In the genomic region with DNA sequence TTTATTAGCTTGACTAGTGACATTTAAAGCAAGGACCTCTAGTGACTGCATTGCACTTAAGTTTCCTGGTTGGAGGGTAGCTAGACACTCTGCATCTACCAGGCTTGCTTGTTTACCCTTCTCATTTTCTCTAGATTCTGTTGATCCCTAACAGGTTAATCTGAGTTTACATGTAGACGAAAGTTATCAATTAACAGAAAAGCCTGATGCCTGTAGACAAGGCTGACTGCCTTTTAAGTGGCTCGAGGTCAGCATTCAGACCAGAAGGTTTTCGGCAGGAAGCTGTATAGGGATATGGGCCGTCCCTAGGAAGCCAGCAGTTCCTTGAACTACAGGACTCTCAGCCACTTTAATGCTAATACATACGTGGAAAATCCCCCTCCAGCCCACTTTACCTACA, we compare ENCODE assay signal across 24 mouse cellular contexts. TPM values are rescaled to one million over a fixed set of nuclear protein-coding genes. Genes with fewer than 3 reads are reported as not detected.
DNase-seq lines count a peak whose midpoint lies in the region; ATAC-seq and TF ChIP-seq lines count a peak whose summit lies in the region.
"Had no signal": no experiment of that assay in that cellular context is flagged by ENCODE, and none has a peak within 500 bp of the region (broad histone marks: within the 10 kb centered on the region; RNA-seq: fewer than 3 reads in every experiment).

No protein-coding gene starts in this region.

- no peaks in the 10 kb centered on the region for H3K9me3 ChIP-seq in kidney, embryonic 14.5 days (ENCODE audit: control insufficient read depth, low read length)
- H3K9me3 ChIP-seq in midbrain, embryonic 11.5 days (ENCODE audit: control insufficient read depth, low read length): no peaks in the 10 kb centered on the region
- H3K9me3 ChIP-seq: embryonic facial prominence, embryonic 15.5 days; heart, embryonic 13.5 days; hindbrain, embryonic 12.5 days; limb, embryonic 12.5 days; midbrain, embryonic 13.5 days had no signal

- H3K27me3 ChIP-seq in kidney, embryonic 14.5 days (ENCODE audit: control insufficient read depth, insufficient read depth, low read length): no peaks in the 10 kb centered on the region
- no peaks in the 10 kb centered on the region for H3K27me3 ChIP-seq in midbrain, embryonic 11.5 days (ENCODE audit: control insufficient read depth, insufficient read depth, low read length)
- H3K27me3 ChIP-seq: embryonic facial prominence, embryonic 15.5 days; heart, embryonic 13.5 days; hindbrain, embryonic 12.5 days; limb, embryonic 12.5 days; midbrain, embryonic 13.5 days had no signal

- H3K4me1 ChIP-seq in brown adipose tissue, adult 24 weeks (ENCODE audit: control insufficient read depth, insufficient read depth, insufficient read length, low read length): peaks cover 10% of the 10 kb centered on the region
- no peaks in the 10 kb centered on the region for H3K4me1 ChIP-seq in kidney, embryonic 14.5 days (ENCODE audit: control insufficient read depth, insufficient read depth, low read length)
- no peaks in the 10 kb centered on the region for H3K4me1 ChIP-seq in midbrain, embryonic 11.5 days (ENCODE audit: control insufficient read depth, insufficient read depth, low read length)
- H3K4me1 ChIP-seq: embryonic facial prominence, embryonic 15.5 days; heart, embryonic 13.5 days; hindbrain, embryonic 12.5 days; limb, embryonic 12.5 days; midbrain, embryonic 13.5 days had no signal

- H3K36me3 ChIP-seq in kidney, embryonic 14.5 days (ENCODE audit: control insufficient read depth, insufficient read depth, low read length): no peaks in the 10 kb centered on the region
- no peaks in the 10 kb centered on the region for H3K36me3 ChIP-seq in midbrain, embryonic 11.5 days (ENCODE audit: control insufficient read depth, insufficient read depth, low read length)
- H3K36me3 ChIP-seq: embryonic facial prominence, embryonic 15.5 days; heart, embryonic 13.5 days; hindbrain, embryonic 12.5 days; limb, embryonic 12.5 days; midbrain, embryonic 13.5 days had no signal

- 41% methylated on average over 5 of the region's 5 CpGs for whole genome bisulfite sequencing in kidney, embryonic 14.5 days
- WGBS in midbrain, embryonic 11.5 days: 75% methylated on average over 5 of the region's 5 CpGs

- peak; percentile 78 for ATAC-seq in kidney, embryonic 14.5 days (ENCODE audit: low FRiP score, low TSS enrichment)
- ATAC-seq in megakaryocyte progenitor cell, adult 5-6 weeks (replicated peaks; ENCODE audit: poor library complexity): no peak
- no peak for ATAC-seq in midbrain, embryonic 11.5 days (ENCODE audit: low FRiP score)
- ATAC-seq: activated CD4-positive, CD25-positive, alpha-beta regulatory T cell, adult 4 months; forebrain, embryonic 14.5 days; midbrain, embryonic 13.5 days had no signal

- no peak for TF ChIP-seq CTCF in gastrocnemius, adult 2 months (IDR thresholded peaks at IDR 0.05)

- no peak overlapping the region for H3K4me2 ChIP-seq in kidney, embryonic 14.5 days (replicated peaks; ENCODE audit: low read depth, low read length)
- no peak overlapping the region for H3K4me2 ChIP-seq in midbrain, embryonic 11.5 days
- H3K4me2 ChIP-seq: embryonic facial prominence, embryonic 15.5 days; heart, embryonic 13.5 days; hindbrain, embryonic 12.5 days; limb, embryonic 12.5 days; midbrain, embryonic 13.5 days had no signal

- H3K4me3 ChIP-seq in gastrocnemius, adult 2 months: no peak overlapping the region
- H3K4me3 ChIP-seq in brown adipose tissue, adult 24 weeks (ENCODE audit: insufficient read depth, low read depth, low read length): no peak overlapping the region
- no peak overlapping the region for H3K4me3 ChIP-seq in kidney, embryonic 14.5 days (ENCODE audit: low read length)
- H3K4me3 ChIP-seq in midbrain, embryonic 11.5 days (ENCODE audit: low read depth, low read length): no peak overlapping the region
- H3K4me3 ChIP-seq: embryonic facial prominence, embryonic 15.5 days; heart, embryonic 13.5 days; hindbrain, embryonic 12.5 days; layer of hippocampus, adult 2 months; limb, embryonic 12.5 days; midbrain, embryonic 13.5 days had no signal

- DNase-seq in gastrocnemius, adult 2 months: no peak
- no peak for DNase-seq in gastrocnemius, adult 18-20 months (ENCODE audit: low spot score)
- peak; percentile 59 to 71 for DNase-seq in kidney, postnatal 25 days
- DNase-seq in layer of hippocampus, adult 11-12 months (ENCODE audit: low spot score): no peak
- no peak for DNase-seq in midbrain, embryonic 11.5 days (ENCODE audit: low spot score, missing footprints)
- DNase-seq: adrenal gland, postnatal 14 days; cerebellum, adult 8-10 months; gastrocnemius, postnatal 10 days; heart, postnatal 14 days; thymus, adult 2 months; thymus, postnatal 4 days had no signal

- H3K27ac ChIP-seq in gastrocnemius, adult 2 months: peak overlapping the region; percentile 68
- H3K27ac ChIP-seq in brown adipose tissue, adult 24 weeks (replicated peaks; ENCODE audit: low read depth, low read length): peak overlapping the region; percentile 43; the same call in 1 of the 2 replicates
- peak overlapping the region; percentile 20; the same call in 1 of the 2 replicates for H3K27ac ChIP-seq in kidney, embryonic 14.5 days (ENCODE audit: low read depth, low read length)
- H3K27ac ChIP-seq in midbrain, embryonic 11.5 days (ENCODE audit: low read depth, low read length): no peak overlapping the region
- H3K27ac ChIP-seq: embryonic facial prominence, embryonic 15.5 days; heart, embryonic 13.5 days; hindbrain, embryonic 12.5 days; layer of hippocampus, adult 2 months; limb, embryonic 12.5 days; liver, embryonic 14.5 days; midbrain, embryonic 13.5 days; stomach, postnatal 0 days had no signal

- intact Hi-C loops in gastrocnemius, adult 2 months (cut with DNase I): no loop called here

- no peak overlapping the region for H3K9ac ChIP-seq in kidney, embryonic 14.5 days (ENCODE audit: low read depth, low read length)
- no peak overlapping the region for H3K9ac ChIP-seq in midbrain, embryonic 11.5 days (ENCODE audit: low read length)
- H3K9ac ChIP-seq: embryonic facial prominence, embryonic 15.5 days; heart, embryonic 13.5 days; hindbrain, embryonic 12.5 days; limb, embryonic 12.5 days; liver, embryonic 14.5 days; midbrain, embryonic 13.5 days had no signal

RNA-seq across cellular contexts. Expression of gene Pde8a, which starts 30.0 kb away (rescaled TPM):
- 10 to 100 TPM in 1 of 2 experiments, 1 to 10 TPM in 1; 7.2 to 16.5 TPM for total RNA-seq in gastrocnemius, adult 2 months (2021)
- total RNA-seq in gastrocnemius, adult 18-20 months (2021): 10 to 100 TPM; 13.2 to 13.8 TPM
- 24.0 and 39.6 TPM in 2 replicates for polyA plus RNA-seq in brown adipose tissue, adult 24 weeks (2012; ENCODE audit: insufficient read depth, insufficient read length, missing spikeins)
- polyA plus RNA-seq in kidney, embryonic 14.5 days (2014; fragmentation: Nextera tagmentation; extraction: Ambion mirVana): 4.0 and 7.6 TPM in 2 replicates
- 7.7 and 9.4 TPM in 2 replicates for total RNA-seq in megakaryocyte progenitor cell, adult 5-6 weeks (2015)
- 2.4 and 7.2 TPM in 2 replicates for total RNA-seq in megakaryocyte progenitor cell, adult 5-6 weeks (2017)
- 2.9 and 3.0 TPM in 2 replicates for polyA plus RNA-seq in midbrain, embryonic 11.5 days (2014; fragmentation: Nextera tagmentation; extraction: Ambion mirVana)

Comparison
In these comparisons a context has a peak if more than half of its experiments do, and no peak if none do; other contexts are left out.
1. DNase-seq: peak in kidney, postnatal 25 days (2 of 2); none in gastrocnemius, adult 2 months (single experiment), gastrocnemius, adult 18-20 months (single experiment), layer of hippocampus, adult 11-12 months (single experiment) and midbrain, embryonic 11.5 days (single experiment).